Mouse (Mus musculus): ENCODE data around the gene Igsf9b. TPM values are rescaled to one million over a fixed set of nuclear protein-coding genes. Genes with fewer than 3 reads are reported as not detected.

The Igsf9b gene
- total RNA-seq, 4 experiments from 2014 or later = 0.67 to 1.4 (median 1.0) TPM

GRCm38 (mm10) chr9:27289543-27290308, 9.3 kb upstream of the Igsf9b start:
- DNase-seq (ENCODE audit: low spot score in 2 of 2) = no peak

- no peak for DNase-seq (ENCODE audit: low spot score in 2 of 2)
Measured at GRCm38 (mm10) chr9:27294380-27294779, 4.6 kb upstream of the Igsf9b start.

GRCm38 (mm10) chr9:27299286-27300187, 533 bp downstream of the Igsf9b start:
- no peak for DNase-seq (ENCODE audit: low spot score in 2 of 2)

- no peak for DNase-seq (ENCODE audit: low spot score in 2 of 2)
Measured at GRCm38 (mm10) chr9:27300188-27300691, 1.2 kb downstream of the Igsf9b start.

- DNase-seq (ENCODE audit: low spot score in 2 of 2) = no peak
Measured at GRCm38 (mm10) chr9:27300698-27301097, 1.7 kb downstream of the Igsf9b start.

- DNase-seq (ENCODE audit: low spot score in 2 of 2) = no peak
Measured at GRCm38 (mm10) chr9:27301486-27301885, 2.5 kb downstream of the Igsf9b start.

GRCm38 (mm10) chr9:27302291-27302690, 3.3 kb downstream of the Igsf9b start:
- DNase-seq (ENCODE audit: low spot score in 2 of 2) = no peak

GRCm38 (mm10) chr9:27303571-27304484, 4.8 kb downstream of the Igsf9b start:
- DNase-seq (ENCODE audit: low spot score in 2 of 2) = no peak

- DNase-seq (ENCODE audit: low spot score in 2 of 2) = peak in 1 of 2 experiments; percentile 14
Measured at GRCm38 (mm10) chr9:27304485-27305102, 5.6 kb downstream of the Igsf9b start.

GRCm38 (mm10) chr9:27305502-27305901, 6.5 kb downstream of the Igsf9b start:
- no peak for DNase-seq (ENCODE audit: low spot score in 2 of 2)

GRCm38 (mm10) chr9:27306642-27307041, 7.6 kb downstream of the Igsf9b start:
- no peak for DNase-seq (ENCODE audit: low spot score in 2 of 2)

- DNase-seq (ENCODE audit: low spot score in 2 of 2) = no peak
Measured at GRCm38 (mm10) chr9:27307265-27307664, 8.3 kb downstream of the Igsf9b start.

GRCm38 (mm10) chr9:27308045-27308444, 9.0 kb downstream of the Igsf9b start:
- no peak for DNase-seq (ENCODE audit: low spot score in 2 of 2)

GRCm38 (mm10) chr9:27308561-27308960, 9.6 kb downstream of the Igsf9b start:
- no peak for DNase-seq (ENCODE audit: low spot score in 2 of 2)

GRCm38 (mm10) chr9:27310005-27310404, 11.0 kb downstream of the Igsf9b start:
- DNase-seq (ENCODE audit: low spot score in 2 of 2) = no peak

- DNase-seq (ENCODE audit: low spot score in 2 of 2) = no peak
Measured at GRCm38 (mm10) chr9:27313427-27313826, 14.4 kb downstream of the Igsf9b start.

- DNase-seq (ENCODE audit: low spot score in 2 of 2) = no peak
Measured at GRCm38 (mm10) chr9:27321267-27321666, 22.3 kb downstream of the Igsf9b start.

- no peak for DNase-seq (ENCODE audit: low spot score in 2 of 2)
Measured at GRCm38 (mm10) chr9:27322277-27322676, 23.3 kb downstream of the Igsf9b start.

- DNase-seq (ENCODE audit: low spot score in 2 of 2) = no peak
Measured at GRCm38 (mm10) chr9:27323412-27323811, 24.4 kb downstream of the Igsf9b start.

- DNase-seq (ENCODE audit: low spot score in 2 of 2) = no peak
Measured at GRCm38 (mm10) chr9:27325920-27326319, 26.9 kb downstream of the Igsf9b start.

GRCm38 (mm10) chr9:27327558-27327957, 28.6 kb downstream of the Igsf9b start:
- DNase-seq (ENCODE audit: low spot score in 2 of 2) = no peak

All from gastrocnemius, adult 8-10 months (tissue).